ENCODE assay signal across 7 mouse cellular contexts in the genomic region with DNA sequence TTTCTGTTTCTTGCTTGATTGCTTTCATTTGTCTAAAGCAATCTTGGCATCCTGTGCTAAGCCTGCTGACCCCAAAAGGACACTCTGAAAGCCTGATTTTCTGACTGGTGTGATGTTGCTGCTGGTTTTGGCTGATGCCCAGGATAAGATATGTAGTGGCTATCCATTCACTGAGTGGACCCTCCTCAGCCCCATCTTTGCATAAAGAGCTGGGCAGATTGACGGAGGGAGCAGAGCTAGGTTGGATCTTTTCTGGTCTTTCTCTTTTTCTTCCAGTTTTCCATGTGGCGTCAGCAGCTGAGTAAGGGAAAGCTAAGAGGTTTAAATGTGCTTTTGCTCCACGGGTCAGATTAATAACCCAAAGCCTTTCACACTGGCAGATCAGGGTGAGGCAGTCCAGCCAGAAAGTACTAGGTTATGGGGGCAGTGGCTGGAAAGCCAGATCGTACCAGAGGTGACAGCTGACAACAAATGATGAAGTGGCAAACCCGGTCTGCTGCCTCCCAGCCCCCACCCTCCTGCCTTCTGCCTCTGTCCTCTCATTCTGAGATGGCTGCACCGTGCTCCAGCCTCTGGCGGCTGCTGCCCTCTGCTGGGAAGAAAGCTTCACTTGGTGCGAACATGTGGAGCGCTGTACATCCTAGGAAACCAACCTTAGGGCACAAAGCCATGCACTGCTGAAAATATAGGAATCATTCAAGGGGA.
DNase-seq lines count a peak whose midpoint lies in the region; ATAC-seq and TF ChIP-seq lines count a peak whose summit lies in the region.

No protein-coding gene starts in this region.

- 14% methylated on average over 9 of the region's 9 CpGs for whole genome bisulfite sequencing in heart, embryonic 11.5 days (ENCODE audit: insufficient replicate concordance)
- WGBS in kidney, embryonic 15.5 days: 10% methylated on average over 9 of the region's 9 CpGs
- 17% methylated on average over 9 of the region's 9 CpGs for WGBS in limb, embryonic 13.5 days
- 6% methylated on average over 9 of the region's 9 CpGs for WGBS in midbrain, postnatal 0 days

- no peaks in the 10 kb centered on the region for H3K27me3 ChIP-seq in heart, embryonic 11.5 days (ENCODE audit: control insufficient read depth, insufficient read depth, low read length)
- no peaks in the 10 kb centered on the region for H3K27me3 ChIP-seq in kidney, embryonic 15.5 days
- H3K27me3 ChIP-seq in limb, embryonic 13.5 days: no peaks in the 10 kb centered on the region
- H3K27me3 ChIP-seq in midbrain, postnatal 0 days (ENCODE audit: insufficient read depth, low read length): no peaks in the 10 kb centered on the region

- peak; percentile 76 to 87 for DNase-seq in adrenal gland, postnatal 36 days
- DNase-seq in midbrain, postnatal 0 days (ENCODE audit: low spot score): peak; percentile 93
- peak; percentile 22 for DNase-seq in urinary bladder, adult 2 months (ENCODE audit: low spot score)

- no peaks in the 10 kb centered on the region for H3K9me3 ChIP-seq in heart, embryonic 11.5 days (replicated peaks; ENCODE audit: control insufficient read depth, low read length)
- no peaks in the 10 kb centered on the region for H3K9me3 ChIP-seq in kidney, embryonic 15.5 days (replicated peaks)
- H3K9me3 ChIP-seq in limb, embryonic 13.5 days: no peaks in the 10 kb centered on the region
- no peaks in the 10 kb centered on the region for H3K9me3 ChIP-seq in midbrain, postnatal 0 days (ENCODE audit: low read length)

- peak overlapping the region; percentile 22; the same call in 1 of the 2 replicates for H3K4me3 ChIP-seq in cortical plate, adult 2 months (ENCODE audit: insufficient read depth, low read length)
- H3K4me3 ChIP-seq in heart, embryonic 11.5 days (ENCODE audit: low read depth, low read length): no peak overlapping the region; the same call in 1 of the 2 replicates
- no peak overlapping the region for H3K4me3 ChIP-seq in kidney, embryonic 15.5 days (replicated peaks)
- H3K4me3 ChIP-seq in limb, embryonic 13.5 days: no peak overlapping the region
- H3K4me3 ChIP-seq in midbrain, postnatal 0 days (ENCODE audit: low read depth, low read length): peak overlapping the region; percentile 18; the same call in 1 of the 2 replicates

- peak; percentile 79 for ATAC-seq in heart, embryonic 11.5 days (replicated peaks; ENCODE audit: insufficient number of reproducible peaks, low FRiP score, low TSS enrichment)
- ATAC-seq in kidney, embryonic 15.5 days (replicated peaks; ENCODE audit: low FRiP score): peak; percentile 90
- ATAC-seq in limb, embryonic 13.5 days (ENCODE audit: low FRiP score, low read depth): peak; percentile 82; the same call in 1 of the 2 replicates
- peak; percentile 97 for ATAC-seq in midbrain, postnatal 0 days (ENCODE audit: low FRiP score)

- H3K9ac ChIP-seq in heart, embryonic 11.5 days (ENCODE audit: low read depth, low read length): peak overlapping the region; percentile 46; the same call in 1 of the 2 replicates
- H3K9ac ChIP-seq in kidney, embryonic 15.5 days: no peak overlapping the region
- no peak overlapping the region for H3K9ac ChIP-seq in limb, embryonic 13.5 days
- H3K9ac ChIP-seq in midbrain, postnatal 0 days (replicated peaks; ENCODE audit: low read length, poor library complexity, severe bottlenecking): peak overlapping the region; percentile 37; the same call in 1 of the 2 replicates

- no peaks in the 10 kb centered on the region for H3K36me3 ChIP-seq in heart, embryonic 11.5 days (ENCODE audit: control insufficient read depth, insufficient read depth, low read length)
- H3K36me3 ChIP-seq in kidney, embryonic 15.5 days: no peaks in the 10 kb centered on the region
- H3K36me3 ChIP-seq in limb, embryonic 13.5 days: no peaks in the 10 kb centered on the region
- no peaks in the 10 kb centered on the region for H3K36me3 ChIP-seq in midbrain, postnatal 0 days (ENCODE audit: insufficient read depth, low read length)

- no peak for TF ChIP-seq POLR2A in cortical plate, adult 2 months (IDR thresholded peaks at IDR 0.05; ENCODE audit: extremely low read depth, insufficient read depth, low read length)

- peaks cover 7% of the 10 kb centered on the region; the same call in 1 of the 2 replicates for H3K4me1 ChIP-seq in cortical plate, adult 2 months (ENCODE audit: control insufficient read depth, insufficient read depth, low read length)
- no peaks in the 10 kb centered on the region for H3K4me1 ChIP-seq in heart, embryonic 11.5 days (ENCODE audit: control insufficient read depth, insufficient read depth, low read length)
- H3K4me1 ChIP-seq in kidney, embryonic 15.5 days: peaks cover 5% of the 10 kb centered on the region; the same call in 1 of the 2 replicates
- H3K4me1 ChIP-seq in limb, embryonic 13.5 days: no peaks in the 10 kb centered on the region
- no peaks in the 10 kb centered on the region for H3K4me1 ChIP-seq in midbrain, postnatal 0 days (ENCODE audit: insufficient read depth, low read length)

- no peak overlapping the region for H3K27ac ChIP-seq in cortical plate, adult 2 months (ENCODE audit: insufficient read depth, low read length)
- no peak overlapping the region for H3K27ac ChIP-seq in heart, embryonic 11.5 days (ENCODE audit: low read depth, low read length)
- no peak overlapping the region for H3K27ac ChIP-seq in kidney, embryonic 15.5 days
- no peak overlapping the region for H3K27ac ChIP-seq in limb, embryonic 13.5 days
- peak overlapping the region; percentile 59; the same call in 1 of the 2 replicates for H3K27ac ChIP-seq in midbrain, postnatal 0 days (ENCODE audit: low read depth, low read length)

- peak overlapping the region; percentile 51 for H3K4me2 ChIP-seq in heart, embryonic 11.5 days
- H3K4me2 ChIP-seq in kidney, embryonic 15.5 days: peak overlapping the region; percentile 43; the same call in 1 of the 2 replicates
- peak overlapping the region; percentile 48 for H3K4me2 ChIP-seq in limb, embryonic 13.5 days (replicated peaks)
- peak overlapping the region; percentile 34 for H3K4me2 ChIP-seq in midbrain, postnatal 0 days (ENCODE audit: low read depth, low read length, poor library complexity, severe bottlenecking)

- TF ChIP-seq CTCF in cortical plate, adult 2 months (IDR thresholded peaks at IDR 0.05; ENCODE audit: extremely low read depth, insufficient read depth, low read length): peak; percentile 86
- peak; percentile 98 for TF ChIP-seq CTCF in midbrain, postnatal 0 days (IDR thresholded peaks at IDR 0.05)

Comparison
In these comparisons a context has a peak if more than half of its experiments do, and no peak if none do; other contexts are left out.
1. DNase-seq: peak in every context shown above with its lines; median percentile 93 in midbrain, postnatal 0 days; 82 in adrenal gland, postnatal 36 days; 22 in urinary bladder, adult 2 months.
2. H3K4me3 ChIP-seq: peak in cortical plate, adult 2 months (single experiment) and midbrain, postnatal 0 days (single experiment); none in heart, embryonic 11.5 days (single experiment), kidney, embryonic 15.5 days (single experiment) and limb, embryonic 13.5 days (single experiment).
3. H3K9ac ChIP-seq: peak in heart, embryonic 11.5 days (single experiment) and midbrain, postnatal 0 days (single experiment); none in kidney, embryonic 15.5 days (single experiment) and limb, embryonic 13.5 days (single experiment).
4. Peak in every context shown above with its lines, with median percentiles within 50 percentile points of each other: ATAC-seq and H3K4me2 ChIP-seq.